Mouse (Mus musculus): Measurements from ENCODE around the gene Pkdcc. TPM values are rescaled to one million over a fixed set of nuclear protein-coding genes. Genes with fewer than 3 reads are reported as not detected.

Gene Pkdcc
- polyA plus RNA-seq, 1 experiment from 2014 or later: 6.6 TPM

DNA sequence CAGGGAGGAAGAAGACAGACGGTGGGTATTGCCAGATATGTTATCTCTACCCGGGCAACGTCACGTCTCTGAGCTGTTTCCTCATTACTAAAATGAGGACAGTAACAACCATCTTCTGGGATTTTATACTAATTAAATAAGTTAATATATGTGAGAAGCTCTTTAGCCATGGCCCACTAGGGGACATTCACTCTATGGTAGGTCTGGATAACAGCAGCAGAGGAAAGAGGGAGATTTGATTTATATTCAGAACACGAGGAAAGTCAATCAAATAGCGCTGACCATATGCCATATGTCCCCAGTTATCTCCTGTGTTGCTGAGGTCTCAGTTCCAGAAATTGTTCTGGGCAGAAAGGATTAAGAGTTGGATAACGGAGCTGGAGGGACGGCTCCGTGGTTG lies 24.3 kb upstream of the Pkdcc start:
- H3K27ac ChIP-seq (replicated peaks): no peak overlapping the region
- H3K36me3 ChIP-seq: no peaks in the 10 kb centered on the region
- 87% methylated on average over 9 of the region's 9 CpGs for WGBS
- no peak overlapping the region for H3K4me2 ChIP-seq (replicated peaks)
- peaks cover 29% of the 10 kb centered on the region; the same call in 1 of the 2 replicates for H3K27me3 ChIP-seq
- peaks cover 4% of the 10 kb centered on the region; the same call in 1 of the 2 replicates for H3K4me1 ChIP-seq
- no peak overlapping the region for H3K9ac ChIP-seq (replicated peaks)
- no peaks in the 10 kb centered on the region for H3K9me3 ChIP-seq
- H3K4me3 ChIP-seq: no peak overlapping the region
- ATAC-seq (ENCODE audit: low FRiP score, low read depth): no peak

DNA sequence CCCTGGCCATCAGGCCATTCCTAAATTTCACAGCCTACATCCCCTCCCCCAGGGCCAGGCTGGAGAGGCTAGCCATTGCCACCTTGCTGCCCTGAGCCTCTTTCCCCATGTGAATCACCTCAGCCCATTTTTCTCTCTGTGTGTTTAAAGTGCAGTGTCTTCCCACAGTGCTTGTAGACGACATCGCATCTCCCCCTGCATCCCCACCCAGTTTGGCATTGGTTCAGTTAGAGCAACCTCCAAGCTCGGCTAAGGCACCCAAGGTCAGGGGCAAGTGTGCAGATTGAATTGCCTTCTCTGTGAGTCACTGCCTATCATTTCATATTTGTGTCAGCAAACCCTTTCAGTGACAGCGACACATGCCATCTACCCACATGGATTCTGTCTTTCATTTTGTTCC lies 20.6 kb upstream of the Pkdcc start:
- H3K4me1 ChIP-seq: peaks cover 9% of the 10 kb centered on the region; the same call in 1 of the 2 replicates
- H3K4me3 ChIP-seq: no peak overlapping the region
- H3K36me3 ChIP-seq: no peaks in the 10 kb centered on the region
- WGBS: 88% methylated on average over 4 of the region's 4 CpGs
- peaks cover 55% of the 10 kb centered on the region for H3K27me3 ChIP-seq
- H3K4me2 ChIP-seq (replicated peaks): no peak overlapping the region
- H3K9ac ChIP-seq (replicated peaks): no peak overlapping the region
- H3K9me3 ChIP-seq: no peaks in the 10 kb centered on the region
- no peak overlapping the region for H3K27ac ChIP-seq (replicated peaks)
- ATAC-seq (ENCODE audit: low FRiP score, low read depth): no peak

DNA sequence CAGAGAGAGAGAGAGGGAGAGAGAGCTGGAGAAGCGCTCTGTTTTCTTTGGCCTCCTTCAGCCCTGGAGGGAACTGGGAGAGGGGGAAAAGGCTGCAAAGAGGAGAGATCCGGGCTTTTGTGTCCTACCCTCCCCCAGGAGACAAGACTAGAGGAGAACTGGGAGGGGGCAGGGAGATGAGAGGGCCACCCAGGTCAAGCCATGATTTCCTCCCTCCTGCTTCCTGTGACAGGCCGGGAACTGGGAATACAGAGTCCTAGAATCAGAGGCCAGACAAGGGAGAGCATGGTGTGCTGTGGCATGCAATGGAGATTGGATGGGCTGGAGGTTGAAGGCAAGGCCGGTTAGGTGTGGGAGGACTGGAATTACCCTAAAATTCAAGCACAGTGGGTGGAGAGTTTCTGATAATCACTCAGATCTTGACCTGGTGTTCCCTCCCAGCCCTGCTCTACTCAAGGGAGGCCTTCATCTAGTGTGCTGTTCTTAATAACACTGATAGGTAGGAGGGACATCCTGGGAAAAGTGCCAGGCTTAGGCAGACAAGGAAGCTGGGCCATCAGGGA lies 17.6 kb upstream of the Pkdcc start:
- H3K36me3 ChIP-seq: no peaks in the 10 kb centered on the region
- peaks cover 13% of the 10 kb centered on the region for H3K4me1 ChIP-seq
- H3K9ac ChIP-seq (replicated peaks): no peak overlapping the region
- H3K9me3 ChIP-seq: no peaks in the 10 kb centered on the region
- H3K4me3 ChIP-seq: no peak overlapping the region
- 40% methylated on average over 4 of the region's 4 CpGs for WGBS
- H3K27ac ChIP-seq (replicated peaks): no peak overlapping the region
- peaks cover 78% of the 10 kb centered on the region for H3K27me3 ChIP-seq
- no peak for ATAC-seq (ENCODE audit: low FRiP score, low read depth)
- H3K4me2 ChIP-seq (replicated peaks): no peak overlapping the region

DNA sequence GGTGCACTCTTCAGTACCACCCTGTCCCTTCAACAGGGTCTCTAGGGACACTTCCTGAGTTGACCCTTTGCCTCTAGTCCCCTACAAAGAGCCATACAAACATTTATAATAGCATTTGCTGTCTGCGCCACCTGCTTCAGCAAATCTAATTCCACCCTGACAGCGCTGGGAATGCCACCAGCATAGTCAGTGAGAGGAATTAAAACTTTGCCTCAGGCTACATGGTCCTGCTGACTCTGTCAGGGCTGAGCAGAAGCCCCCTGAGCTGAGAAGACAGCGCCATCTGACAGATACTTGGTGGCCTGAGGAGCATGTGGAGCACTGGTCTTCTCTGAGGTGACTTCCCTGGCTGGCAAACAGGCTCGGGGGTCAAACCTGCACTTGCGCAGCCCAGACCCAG lies 14.6 kb upstream of the Pkdcc start:
- no peak overlapping the region for H3K9ac ChIP-seq (replicated peaks)
- no peaks in the 10 kb centered on the region for H3K36me3 ChIP-seq
- WGBS: 66% methylated on average over 5 of the region's 5 CpGs
- peaks cover 30% of the 10 kb centered on the region for H3K4me1 ChIP-seq
- no peak overlapping the region for H3K27ac ChIP-seq (replicated peaks)
- peak; percentile 50; the same call in 1 of the 2 replicates for ATAC-seq (ENCODE audit: low FRiP score, low read depth)
- H3K4me3 ChIP-seq: no peak overlapping the region
- H3K9me3 ChIP-seq: no peaks in the 10 kb centered on the region
- H3K27me3 ChIP-seq: peaks cover 83% of the 10 kb centered on the region
- H3K4me2 ChIP-seq (replicated peaks): no peak overlapping the region

DNA sequence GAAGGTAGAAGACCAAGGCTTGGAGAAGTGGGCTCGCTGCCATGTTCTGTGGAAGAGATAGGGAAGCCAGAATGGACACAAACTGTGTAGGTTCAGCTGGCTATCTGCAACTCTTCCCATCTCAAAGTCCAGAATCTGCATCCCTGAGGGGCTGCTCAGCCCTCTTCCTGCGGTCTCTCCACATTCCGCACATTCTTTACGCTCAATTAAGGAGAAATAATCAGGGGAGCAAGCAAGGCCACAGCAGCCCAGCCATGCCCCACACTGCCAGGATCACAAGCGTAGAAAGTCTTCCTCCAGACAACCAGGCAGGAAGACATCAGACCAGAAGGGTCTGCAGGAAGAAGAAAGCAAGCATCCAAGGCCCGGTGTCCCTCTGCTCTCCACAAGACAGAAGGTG lies 13.8 kb upstream of the Pkdcc start:
- ATAC-seq (ENCODE audit: low FRiP score, low read depth): no peak
- Histone ChIP-seq H3K9ac (replicated peaks) (no peak overlapping the region), H3K4me3 (no peak overlapping the region), H3K9me3 (no peaks in the 10 kb centered on the region), H3K27me3 (peaks cover 88% of the 10 kb centered on the region), H3K4me2 (replicated peaks) (no peak overlapping the region), H3K27ac (replicated peaks) (no peak overlapping the region), H3K4me1 (peaks cover 30% of the 10 kb centered on the region), H3K36me3 (no peaks in the 10 kb centered on the region)
- WGBS: 21% methylated on average over 6 of the region's 6 CpGs

DNA sequence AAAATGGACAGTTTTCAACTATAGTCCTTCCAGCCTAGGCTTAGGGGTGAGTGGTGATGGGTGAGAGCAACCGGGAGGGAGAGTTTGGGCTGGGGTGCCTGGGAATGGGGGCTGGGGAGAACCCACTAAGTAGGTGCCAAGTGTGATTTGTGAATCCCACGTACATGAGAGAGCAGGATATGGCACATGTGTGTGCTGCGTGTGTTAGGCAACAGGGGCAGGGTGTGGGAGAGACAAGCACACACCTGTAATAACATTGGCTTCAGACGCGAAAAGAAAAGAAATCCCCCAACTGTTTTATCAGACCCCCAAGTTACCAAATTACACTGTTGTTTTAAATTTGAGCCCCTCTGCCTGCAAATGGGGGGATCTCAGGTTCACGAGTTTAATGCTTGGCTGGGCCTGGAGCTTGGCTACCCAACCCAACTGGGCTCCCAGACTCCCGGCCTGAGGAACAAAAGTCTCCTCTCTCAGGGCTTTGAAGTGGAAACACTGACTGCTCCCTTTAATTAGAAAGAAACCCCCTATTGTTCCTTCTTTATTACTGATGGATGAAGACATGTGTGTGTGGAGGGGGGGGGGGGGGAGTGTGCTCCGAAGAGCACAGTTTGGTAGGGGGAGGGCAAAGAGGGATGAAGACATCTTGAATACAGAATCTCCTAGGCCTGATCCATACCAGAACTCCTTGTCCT lies 11.3 kb upstream of the Pkdcc start:
- H3K9me3 ChIP-seq: no peaks in the 10 kb centered on the region
- H3K27me3 ChIP-seq: peaks cover 92% of the 10 kb centered on the region
- no peak overlapping the region for H3K27ac ChIP-seq (replicated peaks)
- 20% methylated on average over 8 of the region's 8 CpGs for WGBS
- H3K9ac ChIP-seq (replicated peaks): no peak overlapping the region
- ATAC-seq (ENCODE audit: low FRiP score, low read depth): peak; percentile 34; the same call in 1 of the 2 replicates
- H3K36me3 ChIP-seq: no peaks in the 10 kb centered on the region
- no peak overlapping the region for H3K4me2 ChIP-seq (replicated peaks)
- no peak overlapping the region for H3K4me3 ChIP-seq
- peaks cover 29% of the 10 kb centered on the region for H3K4me1 ChIP-seq

DNA sequence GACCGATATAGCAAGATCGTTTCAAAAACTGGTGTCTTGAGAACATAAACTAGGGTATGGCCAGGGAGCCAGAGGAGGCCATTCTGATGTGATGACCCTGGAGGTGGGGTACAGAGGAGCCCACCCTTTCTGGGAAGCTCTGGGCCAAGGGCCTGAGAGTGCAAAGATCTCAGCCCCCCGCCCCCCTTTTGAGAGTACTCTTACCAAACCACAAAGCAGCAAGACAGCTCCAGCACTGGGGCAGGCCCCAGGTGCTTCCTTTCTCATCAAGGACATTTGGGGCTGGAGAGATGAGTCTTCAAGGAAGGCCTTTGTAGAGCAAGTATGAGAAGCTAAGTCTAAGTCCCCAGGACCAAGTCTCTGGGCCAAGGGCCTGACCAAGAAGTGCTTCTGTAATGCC lies 7.8 kb upstream of the Pkdcc start:
- no peak for ATAC-seq (ENCODE audit: low FRiP score, low read depth)
- 96% methylated on average over 3 of the region's 3 CpGs for WGBS
- H3K4me1 ChIP-seq: peaks cover 21% of the 10 kb centered on the region
- no peaks in the 10 kb centered on the region for H3K36me3 ChIP-seq
- H3K27me3 ChIP-seq: peaks cover 97% of the 10 kb centered on the region
- H3K9ac ChIP-seq (replicated peaks): no peak overlapping the region
- H3K27ac ChIP-seq (replicated peaks): no peak overlapping the region
- H3K4me2 ChIP-seq (replicated peaks): no peak overlapping the region
- no peaks in the 10 kb centered on the region for H3K9me3 ChIP-seq
- no peak overlapping the region for H3K4me3 ChIP-seq

DNA sequence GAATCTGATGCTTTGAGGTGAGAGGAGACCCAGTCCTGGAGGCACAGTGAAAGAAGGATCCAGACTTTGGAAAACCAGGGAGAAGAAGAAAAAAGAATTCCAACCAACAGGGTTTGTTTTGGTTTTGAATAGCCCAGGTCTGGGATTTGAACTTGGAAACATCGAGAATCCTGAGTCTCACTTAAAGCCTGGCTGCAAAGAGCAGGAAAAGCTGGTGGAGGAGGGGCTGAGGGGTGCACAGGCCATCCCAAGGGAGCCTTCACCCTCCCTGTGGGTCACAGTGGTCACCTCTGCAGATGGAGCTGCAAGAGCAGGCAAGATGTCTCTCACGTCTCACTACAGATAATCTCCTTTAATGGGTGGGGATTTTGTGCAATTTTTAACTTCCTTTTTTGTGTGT lies 6.6 kb upstream of the Pkdcc start:
- ATAC-seq (ENCODE audit: low FRiP score, low read depth): no peak
- H3K27me3 ChIP-seq: peaks cover 99% of the 10 kb centered on the region
- 55% methylated on average over 2 of the region's 2 CpGs for WGBS

DNA sequence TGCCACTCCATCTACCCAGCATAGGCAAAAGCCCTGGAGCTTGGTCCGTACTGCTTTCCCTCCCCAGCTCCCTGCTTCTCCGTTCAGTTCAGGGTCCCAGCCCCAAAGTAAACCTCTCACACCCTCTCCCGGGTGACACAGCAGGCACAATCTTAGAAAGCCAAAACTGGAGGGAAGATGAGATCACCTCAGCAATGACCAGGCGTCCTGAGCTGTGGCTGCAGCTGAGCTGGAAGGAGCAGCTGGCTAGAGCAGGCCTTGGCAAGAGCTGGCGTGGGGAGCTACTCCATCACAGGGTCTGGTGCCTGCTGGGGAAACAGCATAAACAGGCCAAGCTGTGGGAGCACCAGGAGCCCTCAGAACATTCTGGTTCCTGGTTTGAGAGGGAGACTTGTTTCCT lies 4.6 kb upstream of the Pkdcc start:
- Histone ChIP-seq H3K4me1 (peaks cover 20% of the 10 kb centered on the region), H3K4me3 (no peak overlapping the region), H3K4me2 (replicated peaks) (no peak overlapping the region), H3K9me3 (no peaks in the 10 kb centered on the region), H3K27ac (replicated peaks) (no peak overlapping the region), H3K9ac (replicated peaks) (no peak overlapping the region), H3K36me3 (no peaks in the 10 kb centered on the region), H3K27me3 (peaks cover 97% of the 10 kb centered on the region)
- WGBS: 77% methylated on average over 5 of the region's 5 CpGs
- ATAC-seq (ENCODE audit: low FRiP score, low read depth): no peak

More for the DNA sequence above, 6.6 kb upstream of the Pkdcc start:
- no peak overlapping the region for H3K4me3 ChIP-seq
- no peak overlapping the region for H3K9ac ChIP-seq (replicated peaks)
- H3K4me1 ChIP-seq: peaks cover 23% of the 10 kb centered on the region
- no peak overlapping the region for H3K27ac ChIP-seq (replicated peaks)
- H3K4me2 ChIP-seq (replicated peaks): no peak overlapping the region
- no peaks in the 10 kb centered on the region for H3K36me3 ChIP-seq
- H3K9me3 ChIP-seq: no peaks in the 10 kb centered on the region

DNA sequence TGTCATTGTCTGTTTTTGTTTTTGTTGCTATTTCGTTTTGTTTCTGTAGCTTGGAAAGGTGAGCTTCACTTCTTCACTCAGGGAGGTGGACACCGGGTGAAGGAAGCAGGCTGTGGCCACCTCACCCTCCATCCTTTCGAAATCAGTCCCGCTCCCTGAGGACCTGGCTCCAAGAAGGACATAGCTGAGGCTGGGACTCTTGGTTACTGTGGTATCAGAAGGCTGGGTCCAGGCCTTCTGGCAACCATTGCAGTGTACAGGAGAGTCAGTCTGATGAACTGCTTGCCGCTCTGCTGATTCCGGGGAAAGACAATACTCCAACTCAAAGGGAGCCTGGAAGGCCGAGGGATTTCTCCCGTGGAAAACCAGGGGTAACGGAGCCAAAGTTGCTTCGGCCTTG lies 3.9 kb upstream of the Pkdcc start:
- Histone ChIP-seq H3K4me3 (no peak overlapping the region), H3K4me1 (peaks cover 27% of the 10 kb centered on the region), H3K36me3 (no peaks in the 10 kb centered on the region), H3K27me3 (peaks cover 97% of the 10 kb centered on the region), H3K27ac (replicated peaks) (no peak overlapping the region), H3K9ac (replicated peaks) (no peak overlapping the region), H3K4me2 (replicated peaks) (no peak overlapping the region), H3K9me3 (no peaks in the 10 kb centered on the region)
- no peak for ATAC-seq (ENCODE audit: low FRiP score, low read depth)
- 84% methylated on average over 10 of the region's 10 CpGs for WGBS

DNA sequence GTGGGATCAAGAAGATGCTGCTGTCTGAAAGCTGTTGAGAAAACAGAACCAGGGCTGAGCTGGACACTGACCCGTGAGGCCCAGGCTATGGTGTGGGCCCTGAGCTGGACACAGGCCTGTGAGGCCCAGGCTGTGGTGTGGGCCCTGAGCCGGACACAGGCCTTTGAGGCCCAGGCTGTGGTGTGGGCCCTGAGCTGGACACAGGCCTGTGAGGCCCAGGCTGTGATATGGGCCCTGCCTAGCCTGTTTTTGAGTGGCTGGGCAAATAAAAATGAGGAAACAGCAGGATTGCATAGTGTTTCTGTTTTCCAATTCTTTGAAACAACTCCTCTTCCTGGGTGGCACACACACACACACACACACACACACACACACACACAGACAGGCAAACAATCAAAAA lies 2.7 kb upstream of the Pkdcc start:
- Histone ChIP-seq H3K36me3 (no peaks in the 10 kb centered on the region), H3K4me2 (replicated peaks) (no peak overlapping the region), H3K9me3 (no peaks in the 10 kb centered on the region), H3K9ac (replicated peaks) (no peak overlapping the region), H3K27me3 (peaks cover 97% of the 10 kb centered on the region), H3K4me1 (peaks cover 36% of the 10 kb centered on the region), H3K27ac (replicated peaks) (no peak overlapping the region), H3K4me3 (no peak overlapping the region)
- ATAC-seq (ENCODE audit: low FRiP score, low read depth): no peak
- WGBS: 86% methylated on average over 2 of the region's 2 CpGs

DNA sequence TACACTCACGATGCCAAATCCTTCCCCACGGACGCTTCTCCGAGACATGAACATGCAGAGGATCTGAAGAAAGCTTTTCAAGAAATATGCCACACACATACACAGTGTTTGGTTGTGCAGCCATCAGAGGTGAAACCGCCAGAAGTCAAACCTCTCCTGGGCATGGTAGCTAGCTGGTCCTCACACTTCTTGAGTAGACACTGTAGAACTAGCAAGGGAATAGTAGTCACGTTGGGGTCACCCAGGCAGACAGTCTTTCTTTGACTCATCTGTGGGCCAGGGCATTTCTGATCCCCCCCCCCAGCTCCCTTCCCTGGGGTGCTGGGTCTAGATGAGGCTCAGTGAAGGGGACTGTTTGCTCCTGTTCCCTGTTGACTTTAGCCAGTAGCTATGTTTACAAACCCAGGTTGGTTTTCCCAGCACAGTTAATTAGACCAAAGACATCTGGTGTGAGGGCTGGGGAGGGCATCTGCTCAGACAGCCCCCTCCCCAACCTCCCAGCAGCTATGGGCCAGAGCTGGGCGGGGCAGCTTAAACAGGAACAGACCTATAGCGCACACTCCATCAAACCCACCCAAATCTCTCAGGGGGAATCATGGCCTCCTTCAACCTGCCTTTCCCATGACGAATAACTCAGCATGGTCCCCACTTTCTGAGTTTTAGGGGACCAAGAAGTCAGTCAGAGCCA lies 1.7 kb upstream of the Pkdcc start:
- no peaks in the 10 kb centered on the region for H3K36me3 ChIP-seq
- WGBS: 44% methylated on average over 9 of the region's 9 CpGs
- ATAC-seq (ENCODE audit: low FRiP score, low read depth): no peak
- no peak overlapping the region for H3K9ac ChIP-seq (replicated peaks)
- H3K27ac ChIP-seq (replicated peaks): 0 out of 2 replicates have a peak overlapping the region, but pooled peaks have one; percentile 15
- H3K4me2 ChIP-seq (replicated peaks): peak overlapping the region; percentile 70; the same call in 1 of the 2 replicates
- H3K27me3 ChIP-seq: peaks cover 97% of the 10 kb centered on the region
- no peak overlapping the region for H3K4me3 ChIP-seq
- H3K9me3 ChIP-seq: no peaks in the 10 kb centered on the region
- H3K4me1 ChIP-seq: peaks cover 45% of the 10 kb centered on the region
